Mouse (Mus musculus) erythroblast, adult 5-6 weeks (primary cell): ENCODE measurements around the gene Dip2c. TPM values are rescaled to one million over a fixed set of nuclear protein-coding genes. Genes with fewer than 3 reads are reported as not detected.

Source experiments
- ATAC-seq: replicated peaks from 2 replicates; pipeline ENCODE4 v1.8.0; 2016; ENCODE audit warnings: moderate number of reproducible peaks, mild to moderate bottlenecking, moderate TSS enrichment, inconsistent platforms; ENCODE audit not compliant: poor library complexity, low FRiP score, severe bottlenecking
- total RNA-seq, 2 experiments: library from RNA; stranded (forward) in 1 of 2; stranded (reverse) in 1 of 2; fragments of 150-400 nt in 1 of 2; fragments of 200-764, 138-1000 nt in 1 of 2; gene quantifications; 2 replicates each; pipeline versions ENCODE4 v1.2.3 to v1.2.4; 2015 to 2017; ENCODE audit warnings: low replicate concordance in 2 of 2

Gene Dip2c
- total RNA-seq, 2 experiments from 2014 or later: under 0.01 to 0.60 TPM

DNA sequence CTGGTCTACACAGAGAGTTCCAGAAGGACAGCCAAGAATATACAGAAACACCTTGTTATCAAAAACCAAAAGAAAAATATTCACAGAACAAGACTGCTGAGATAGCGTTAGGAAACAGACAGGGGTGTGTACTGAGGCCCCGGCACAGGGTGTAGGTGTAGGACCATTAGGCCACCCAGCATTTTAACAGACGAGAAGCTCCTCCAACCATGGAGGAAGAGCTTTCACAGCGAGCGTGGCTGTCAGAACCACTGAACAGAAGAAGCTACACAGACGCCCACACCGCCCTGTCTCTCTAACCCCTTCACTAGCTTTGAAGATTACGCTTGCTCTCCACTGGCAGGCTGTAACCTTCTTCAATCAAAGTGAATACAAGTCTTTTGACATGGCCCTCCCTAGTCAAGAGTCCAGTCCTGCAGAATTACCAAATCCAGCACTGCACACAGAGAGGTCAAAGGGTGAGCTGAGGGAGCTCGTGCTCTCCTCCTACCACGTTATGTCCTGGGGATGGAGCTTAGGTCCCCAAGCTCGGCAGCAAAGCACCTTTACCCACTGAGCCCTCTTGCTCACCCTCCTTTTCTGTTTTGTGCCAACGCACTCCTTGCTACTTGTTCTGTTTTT, 426.4 kb downstream of the Dip2c start:
- no peak for ATAC-seq

DNA sequence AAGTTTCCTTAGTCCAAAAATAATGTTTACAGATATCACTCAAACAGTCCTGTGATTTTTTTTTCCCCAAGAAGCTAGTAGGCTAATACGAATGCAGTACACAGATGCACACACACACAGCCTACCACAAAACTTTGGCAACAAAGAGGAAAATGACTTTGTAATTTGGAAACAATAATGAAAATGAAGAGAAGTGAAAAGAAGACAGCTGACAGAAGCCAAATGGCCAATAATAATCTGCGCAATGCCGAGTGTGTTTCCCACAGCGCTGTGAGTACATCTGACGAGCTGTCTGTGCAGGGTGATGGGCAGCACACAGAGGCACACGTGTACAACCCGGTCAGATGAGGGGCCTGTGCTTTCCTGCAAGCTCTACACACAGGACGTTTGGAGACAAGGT, 430.4 kb downstream of the Dip2c start:
- ATAC-seq: no peak

DNA sequence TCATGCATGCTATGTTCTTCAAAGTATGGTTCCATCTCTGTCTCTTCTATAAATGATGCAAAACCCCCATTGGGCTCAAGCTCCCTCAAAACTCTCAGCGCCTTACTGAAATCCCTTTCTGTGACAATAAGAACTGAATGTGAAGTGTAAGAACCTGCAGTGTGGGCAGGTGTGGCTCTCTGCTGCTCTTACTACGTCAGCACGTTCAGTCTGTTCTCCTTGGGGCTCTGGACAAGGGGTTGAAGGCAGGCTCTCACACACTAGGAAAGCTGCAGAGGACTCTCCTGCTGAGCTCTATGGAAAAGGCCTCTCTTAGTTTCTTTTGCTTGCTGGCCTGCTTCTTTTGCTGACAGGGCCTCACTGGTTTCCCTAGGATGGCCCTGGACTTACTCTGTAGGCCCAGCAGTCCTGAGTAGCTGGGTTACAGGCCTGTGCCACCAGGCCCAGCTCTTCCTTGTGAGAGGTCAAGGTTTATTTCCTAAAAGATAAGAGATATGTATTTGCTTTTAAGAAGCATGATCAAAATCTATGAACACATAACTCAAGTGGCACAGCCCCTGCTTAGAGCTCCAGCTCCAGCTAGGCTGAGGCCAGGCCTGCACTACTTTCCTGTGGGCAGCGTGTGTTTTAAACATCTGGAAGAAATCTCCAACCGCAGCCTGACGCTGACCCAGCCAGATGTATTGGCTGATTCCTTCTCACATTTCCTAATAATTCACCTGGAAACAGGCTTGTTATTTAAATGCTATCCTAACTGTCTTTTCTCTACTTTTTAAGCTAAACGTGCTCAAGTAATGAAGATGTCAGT, 432.3 kb downstream of the Dip2c start:
- no peak for ATAC-seq

DNA sequence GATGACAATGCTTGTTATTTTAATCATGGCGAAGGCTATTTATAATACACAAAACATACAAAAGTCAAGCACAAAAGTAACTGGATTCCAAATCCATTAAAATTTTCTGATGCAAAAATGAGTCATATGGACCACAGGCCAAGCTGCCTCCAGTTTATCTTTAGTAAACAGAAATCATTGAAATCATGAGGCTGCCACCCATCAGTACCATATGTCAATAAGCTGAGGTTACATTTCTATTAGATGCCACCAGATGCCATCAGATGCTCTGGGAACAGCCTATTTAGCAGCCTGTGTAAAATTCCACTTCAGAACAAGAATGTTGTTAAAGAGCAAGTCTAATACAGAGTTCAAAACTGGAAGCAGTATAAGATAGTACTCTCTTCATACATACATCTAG, 436.1 kb downstream of the Dip2c start:
- ATAC-seq: no peak

DNA sequence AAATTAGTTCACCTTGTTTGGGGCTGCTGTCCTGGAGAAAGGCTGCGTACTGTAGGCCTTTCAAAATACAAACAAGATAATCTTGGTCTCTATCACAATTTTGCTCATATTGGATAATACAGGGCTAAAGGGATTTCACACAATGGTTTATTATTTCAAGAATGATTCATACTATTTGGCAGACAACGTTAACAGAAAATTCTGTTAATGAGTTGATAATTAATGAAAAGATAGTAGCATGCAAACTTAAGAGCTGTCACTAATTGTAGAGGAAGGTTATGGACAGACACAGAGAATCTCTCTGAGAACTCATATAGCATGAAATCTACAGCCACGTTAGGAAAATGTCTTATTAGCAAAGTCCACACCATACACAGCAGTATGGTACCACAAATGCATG, 436.6 kb downstream of the Dip2c start:
- ATAC-seq: no peak

DNA sequence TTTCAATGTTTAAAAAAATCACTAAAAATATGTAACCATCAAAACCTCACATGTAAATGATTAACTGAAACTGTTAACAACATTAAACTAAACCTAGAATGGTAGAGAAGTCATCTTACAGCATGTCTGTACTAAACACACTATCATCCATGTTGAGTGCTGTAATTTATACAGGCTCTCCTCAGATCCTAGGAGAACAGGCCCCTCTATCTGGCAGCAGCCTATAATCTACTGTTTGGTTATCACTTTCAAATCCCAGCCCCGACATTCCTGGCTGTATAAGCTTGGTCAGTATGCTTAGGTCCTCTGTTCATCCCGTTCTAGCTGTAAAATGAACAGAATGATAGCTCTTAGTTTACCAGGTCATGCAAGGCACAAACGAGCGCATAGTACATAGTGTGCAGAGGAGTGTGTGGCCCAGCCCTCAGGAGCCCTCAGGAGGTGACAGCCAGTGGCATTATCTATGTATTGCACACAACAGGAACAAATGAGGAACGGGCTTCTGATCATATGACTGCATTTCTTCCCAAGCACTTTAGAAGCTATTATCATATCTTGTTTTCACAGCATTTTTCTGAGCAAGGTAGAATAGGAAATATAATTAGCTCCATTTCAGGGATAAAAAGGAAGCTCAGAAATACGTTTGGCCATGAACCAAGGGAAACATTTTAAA, 437.3 kb downstream of the Dip2c start:
- ATAC-seq: peak; percentile 75

DNA sequence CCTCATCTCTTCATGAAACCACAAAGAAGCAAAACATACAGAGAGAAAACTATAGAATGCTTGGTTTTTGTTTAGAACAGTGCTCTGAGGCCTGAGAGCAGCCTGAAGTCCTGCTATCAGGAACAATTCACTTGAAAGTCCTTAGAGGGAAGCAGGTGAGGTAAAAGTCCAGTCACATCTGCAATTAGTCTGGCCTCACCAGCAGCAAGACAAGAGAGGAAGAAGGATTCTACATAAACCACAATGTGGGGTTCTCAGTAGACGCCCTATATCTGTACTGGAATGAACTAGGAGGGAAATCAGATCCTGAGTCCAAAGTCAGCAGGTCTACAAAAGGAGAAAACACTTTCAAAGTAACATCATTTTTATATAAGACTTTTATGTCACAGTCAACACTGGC, 438.9 kb downstream of the Dip2c start:
- no peak for ATAC-seq

Other genes with a start within 250 kb of the Dip2c start
- 29.7 and 44.6 TPM in 2 replicates for gene Larp4b, start 182.6 kb upstream of the Dip2c start, total RNA-seq (2015; ENCODE audit: low replicate concordance)
- 39.0 and 42.0 TPM in 2 replicates for gene Larp4b, start 182.6 kb upstream of the Dip2c start, total RNA-seq (2017; ENCODE audit: low replicate concordance)